Mouse (Mus musculus): ENCODE measurements around the gene Icam5. TPM values are rescaled to one million over a fixed set of nuclear protein-coding genes. Genes with fewer than 3 reads are reported as not detected.
"Not testable (repeated sequence)": the region's sequence is repeated elsewhere in the genome, so short reads cannot be mapped to it uniquely, and the experiment has no call there.

The Icam5 gene
- polyA plus RNA-seq, 1 experiment from 2014 or later, result 0.33 TPM

- ATAC-seq (ENCODE audit: low read depth), result peak; percentile 70
- H3K4me1 ChIP-seq (replicated peaks; ENCODE audit: control insufficient read depth, insufficient read depth, low read length), result peaks cover 24% of the 10 kb centered on the region
- peak overlapping the region; percentile 71 for H3K4me2 ChIP-seq (ENCODE audit: low read depth, low read length)
- peak overlapping the region; percentile 22; the same call in 1 of the 2 replicates for H3K27ac ChIP-seq (ENCODE audit: low read length)
- peaks cover 67% of the 10 kb centered on the region for H3K27me3 ChIP-seq (ENCODE audit: control insufficient read depth, insufficient read depth, low read depth, low read length)
- peak overlapping the region; percentile 48 for H3K4me3 ChIP-seq (ENCODE audit: low read length)
- no peaks in the 10 kb centered on the region for H3K36me3 ChIP-seq (ENCODE audit: control insufficient read depth, insufficient read depth, low read length)
- peak overlapping the region; percentile 59 for H3K9ac ChIP-seq (ENCODE audit: low read length)
- WGBS, result 4% methylated on average over 30 of the region's 31 CpGs
- no peaks in the 10 kb centered on the region for H3K9me3 ChIP-seq (ENCODE audit: control insufficient read depth, low read length)
Measured at GRCm38 (mm10) chr9:21037481-21037891, 5.6 kb downstream of the Icam5 start.

GRCm38 (mm10) chr9:21039779-21040178 lies 7.9 kb downstream of the Icam5 start:
- no peak overlapping the region for H3K27ac ChIP-seq (ENCODE audit: low read length)
- no peak overlapping the region for H3K4me2 ChIP-seq (ENCODE audit: low read depth, low read length)
- no peaks in the 10 kb centered on the region for H3K9me3 ChIP-seq (ENCODE audit: control insufficient read depth, low read length)
- 65% methylated on average over 3 of the region's 3 CpGs for WGBS
- H3K36me3 ChIP-seq (ENCODE audit: control insufficient read depth, insufficient read depth, low read length), result no peaks in the 10 kb centered on the region
- H3K9ac ChIP-seq (ENCODE audit: low read length), result no peak overlapping the region
- H3K4me1 ChIP-seq (replicated peaks; ENCODE audit: control insufficient read depth, insufficient read depth, low read length), result peaks cover 15% of the 10 kb centered on the region
- H3K27me3 ChIP-seq (ENCODE audit: control insufficient read depth, insufficient read depth, low read depth, low read length), result peaks cover 46% of the 10 kb centered on the region
- no peak for ATAC-seq (ENCODE audit: low read depth)
- no peak overlapping the region for H3K4me3 ChIP-seq (ENCODE audit: low read length)

- Histone ChIP-seq H3K36me3 (ENCODE audit: control insufficient read depth, insufficient read depth, low read length) (no peaks in the 10 kb centered on the region), H3K9ac (ENCODE audit: low read length) (no peak overlapping the region), H3K9me3 (ENCODE audit: control insufficient read depth, low read length) (no peaks in the 10 kb centered on the region), H3K27ac (ENCODE audit: low read length) (no peak overlapping the region), H3K4me3 (ENCODE audit: low read length) (no peak overlapping the region), H3K27me3 (ENCODE audit: control insufficient read depth, insufficient read depth, low read depth, low read length) (peaks cover 31% of the 10 kb centered on the region), H3K4me1 (replicated peaks; ENCODE audit: control insufficient read depth, insufficient read depth, low read length) (peaks cover 13% of the 10 kb centered on the region), H3K4me2 (ENCODE audit: low read depth, low read length) (no peak overlapping the region)
- WGBS, result 37% methylated on average over 4 of the region's 4 CpGs
- no peak for ATAC-seq (ENCODE audit: low read depth)
Measured at GRCm38 (mm10) chr9:21041308-21041707, 9.4 kb downstream of the Icam5 start.

DNA sequence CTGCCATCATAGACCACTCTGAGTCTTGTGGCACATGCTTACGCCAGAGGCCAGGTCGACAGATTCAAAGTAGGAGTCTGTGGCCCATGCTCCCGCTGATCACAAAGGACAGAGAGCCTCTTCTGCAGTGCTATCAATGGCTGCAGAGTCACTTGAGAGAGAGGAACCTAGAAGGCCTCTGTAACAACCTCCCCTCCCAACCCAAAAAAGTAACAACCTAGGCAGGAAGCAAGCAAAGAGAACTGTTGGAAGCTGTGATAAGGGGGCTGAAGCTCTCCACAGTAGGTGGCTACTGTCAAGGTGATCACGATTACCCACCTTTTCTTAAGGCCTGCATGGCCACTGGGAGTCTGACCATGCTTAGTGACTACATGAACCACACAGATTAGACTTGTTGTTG lies 11.7 kb downstream of the Icam5 start:
- H3K27me3 ChIP-seq (ENCODE audit: control insufficient read depth, insufficient read depth, low read depth, low read length), result peaks cover 8% of the 10 kb centered on the region
- no peak overlapping the region for H3K9ac ChIP-seq (ENCODE audit: low read length)
- no peak overlapping the region for H3K27ac ChIP-seq (ENCODE audit: low read length)
- no peak overlapping the region for H3K4me2 ChIP-seq (ENCODE audit: low read depth, low read length)
- no peak overlapping the region for H3K4me3 ChIP-seq (ENCODE audit: low read length)
- WGBS, result 77% methylated on average over 4 of the region's 4 CpGs
- no peaks in the 10 kb centered on the region for H3K9me3 ChIP-seq (ENCODE audit: control insufficient read depth, low read length)
- H3K36me3 ChIP-seq (ENCODE audit: control insufficient read depth, insufficient read depth, low read length), result no peaks in the 10 kb centered on the region
- no peak for ATAC-seq (ENCODE audit: low read depth)
- no peaks in the 10 kb centered on the region for H3K4me1 ChIP-seq (replicated peaks; ENCODE audit: control insufficient read depth, insufficient read depth, low read length)

- not testable (repeated sequence) for H3K27ac ChIP-seq (ENCODE audit: low read length); H3K36me3 ChIP-seq (ENCODE audit: control insufficient read depth, insufficient read depth, low read length); H3K27me3 ChIP-seq (ENCODE audit: control insufficient read depth, insufficient read depth, low read depth, low read length); H3K4me3 ChIP-seq (ENCODE audit: low read length); H3K9ac ChIP-seq (ENCODE audit: low read length); H3K9me3 ChIP-seq (ENCODE audit: control insufficient read depth, low read length); H3K4me1 ChIP-seq (replicated peaks; ENCODE audit: control insufficient read depth, insufficient read depth, low read length); ATAC-seq (ENCODE audit: low read depth); H3K4me2 ChIP-seq (ENCODE audit: low read depth, low read length)
- 36% methylated on average over 1 of the region's 1 CpGs for WGBS
Measured at GRCm38 (mm10) chr9:21044785-21045184, 12.9 kb downstream of the Icam5 start.

- ATAC-seq (ENCODE audit: low read depth), result no peak
- 66% methylated on average over 3 of the region's 3 CpGs for WGBS
- Histone ChIP-seq H3K27ac (ENCODE audit: low read length) (no peak overlapping the region), H3K4me1 (replicated peaks; ENCODE audit: control insufficient read depth, insufficient read depth, low read length) (no peaks in the 10 kb centered on the region), H3K4me3 (ENCODE audit: low read length) (no peak overlapping the region), H3K27me3 (ENCODE audit: control insufficient read depth, insufficient read depth, low read depth, low read length) (peaks cover 2% of the 10 kb centered on the region; the same call in 1 of the 2 replicates), H3K9ac (ENCODE audit: low read length) (no peak overlapping the region), H3K9me3 (ENCODE audit: control insufficient read depth, low read length) (no peaks in the 10 kb centered on the region), H3K36me3 (ENCODE audit: control insufficient read depth, insufficient read depth, low read length) (no peaks in the 10 kb centered on the region), H3K4me2 (ENCODE audit: low read depth, low read length) (no peak overlapping the region)
Measured at GRCm38 (mm10) chr9:21045235-21045634, 13.4 kb downstream of the Icam5 start.

- Histone ChIP-seq H3K4me1 (replicated peaks; ENCODE audit: control insufficient read depth, insufficient read depth, low read length) (no peaks in the 10 kb centered on the region), H3K36me3 (ENCODE audit: control insufficient read depth, insufficient read depth, low read length) (no peaks in the 10 kb centered on the region), H3K9ac (ENCODE audit: low read length) (no peak overlapping the region), H3K4me2 (ENCODE audit: low read depth, low read length) (no peak overlapping the region), H3K4me3 (ENCODE audit: low read length) (no peak overlapping the region), H3K9me3 (ENCODE audit: control insufficient read depth, low read length) (no peaks in the 10 kb centered on the region), H3K27me3 (ENCODE audit: control insufficient read depth, insufficient read depth, low read depth, low read length) (no peaks in the 10 kb centered on the region), H3K27ac (ENCODE audit: low read length) (no peak overlapping the region)
- no peak for ATAC-seq (ENCODE audit: low read depth)
- WGBS, result 48% methylated on average over 10 of the region's 10 CpGs
Measured at GRCm38 (mm10) chr9:21051578-21051977, 19.7 kb downstream of the Icam5 start.

- no peak overlapping the region for H3K4me3 ChIP-seq (ENCODE audit: low read length)
- WGBS, result 87% methylated on average over 2 of the region's 2 CpGs
- no peaks in the 10 kb centered on the region for H3K27me3 ChIP-seq (ENCODE audit: control insufficient read depth, insufficient read depth, low read depth, low read length)
- no peak for ATAC-seq (ENCODE audit: low read depth)
- no peak overlapping the region for H3K4me2 ChIP-seq (ENCODE audit: low read depth, low read length)
- H3K36me3 ChIP-seq (ENCODE audit: control insufficient read depth, insufficient read depth, low read length), result peaks cover 12% of the 10 kb centered on the region
- H3K4me1 ChIP-seq (replicated peaks; ENCODE audit: control insufficient read depth, insufficient read depth, low read length), result no peaks in the 10 kb centered on the region
- no peak overlapping the region for H3K27ac ChIP-seq (ENCODE audit: low read length)
- H3K9ac ChIP-seq (ENCODE audit: low read length), result no peak overlapping the region
- no peaks in the 10 kb centered on the region for H3K9me3 ChIP-seq (ENCODE audit: control insufficient read depth, low read length)
Measured at GRCm38 (mm10) chr9:21062928-21063327, 31.1 kb downstream of the Icam5 start.

- no peak within 1 kb of the TSS for H3K4me3 ChIP-seq (ENCODE audit: low read length)
- H3K36me3 ChIP-seq (ENCODE audit: control insufficient read depth, insufficient read depth, low read length), result peaks cover 12% of the 10 kb centered on the region
- H3K4me2 ChIP-seq (ENCODE audit: low read depth, low read length), result no peak within 1 kb of the TSS
- H3K4me1 ChIP-seq (replicated peaks; ENCODE audit: control insufficient read depth, insufficient read depth, low read length), result no peaks in the 10 kb centered on the region; the same call in none of the 2 replicates
- no peaks in the 10 kb centered on the region for H3K9me3 ChIP-seq (ENCODE audit: control insufficient read depth, low read length)
- ATAC-seq (ENCODE audit: low read depth), result no peak
- no peak within 1 kb of the TSS for H3K27ac ChIP-seq (ENCODE audit: low read length)
- H3K27me3 ChIP-seq (ENCODE audit: control insufficient read depth, insufficient read depth, low read depth, low read length), result no peaks in the 10 kb centered on the region
- no peak within 1 kb of the TSS for H3K9ac ChIP-seq (ENCODE audit: low read length)
- WGBS, result 79% methylated on average over 27 of the region's 27 CpGs
Measured at GRCm38 (mm10) chr9:21067006-21067684, 35.3 kb downstream of the Icam5 start, which contains the start of gene Zglp1. Gene Zglp1, minus strand, starts transcription at chr9:21067093.
